Mouse (Mus musculus): ENCODE results near the gene Hoga1. TPM values are rescaled to one million over a fixed set of nuclear protein-coding genes. Genes with fewer than 3 reads are reported as not detected.

Gene Hoga1
- polyA plus RNA-seq, 1 experiment from 2014 or later, result 35.0 TPM

DNA sequence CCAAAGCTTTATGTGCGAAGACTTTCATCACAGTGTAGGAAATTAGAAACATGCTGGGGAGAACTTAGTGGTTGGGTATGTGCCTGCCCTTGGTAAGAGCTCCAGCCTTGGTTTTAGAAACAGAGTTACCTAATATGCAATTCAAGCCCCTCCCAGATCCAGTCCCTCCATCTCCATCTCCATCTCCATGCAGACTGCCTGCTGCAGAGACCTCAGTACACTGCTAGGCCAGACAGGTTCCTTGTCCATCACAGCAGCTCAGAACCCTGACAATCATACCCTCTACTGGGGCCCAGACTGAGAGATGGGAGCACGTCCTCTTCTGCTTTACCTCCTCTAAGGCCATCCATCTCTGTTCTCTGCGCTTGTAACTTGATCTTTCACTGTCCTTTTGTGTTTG is 36.8 kb upstream of the Hoga1 start:
- no peak for ATAC-seq (ENCODE audit: low FRiP score, low TSS enrichment)
- Histone ChIP-seq H3K9me3 (ENCODE audit: low read length) (no peaks in the 10 kb centered on the region), H3K27ac (ENCODE audit: low read length) (peak overlapping the region; percentile 61), H3K4me2 (replicated peaks; ENCODE audit: low read depth, low read length) (no peak overlapping the region), H3K27me3 (ENCODE audit: insufficient read depth, low read length) (no peaks in the 10 kb centered on the region), H3K4me3 (ENCODE audit: low read length) (no peak overlapping the region), H3K36me3 (ENCODE audit: insufficient read depth, low read length) (0 out of 2 replicates have a peak, but pooled peaks cover 6% of the 10 kb centered on the region), H3K9ac (replicated peaks; ENCODE audit: low read length) (no peak overlapping the region; the same call in 1 of the 2 replicates), H3K4me1 (ENCODE audit: insufficient read depth, low read length) (peaks cover 59% of the 10 kb centered on the region)
- WGBS, result 47% methylated on average over 3 of the region's 3 CpGs

DNA sequence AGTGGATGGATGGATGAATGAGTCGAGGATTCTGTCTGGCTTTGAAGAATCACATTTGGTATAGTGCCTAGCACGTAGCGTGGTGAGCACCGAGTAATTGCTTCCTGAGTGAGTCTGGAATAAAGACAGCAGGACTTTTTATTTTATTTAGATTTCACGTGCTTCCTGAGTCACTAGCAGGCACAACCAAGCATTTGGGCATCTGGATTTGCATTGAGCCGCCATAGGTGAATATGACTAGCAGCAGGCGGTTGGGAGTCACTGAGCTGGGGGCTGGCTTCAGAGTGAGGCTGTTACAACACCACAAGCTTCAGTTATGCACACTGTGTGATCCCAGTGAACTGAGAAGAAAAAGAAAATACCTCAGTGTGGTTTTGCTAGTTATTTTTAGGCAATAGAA is 36.3 kb upstream of the Hoga1 start:
- Histone ChIP-seq H3K4me2 (replicated peaks; ENCODE audit: low read depth, low read length) (no peak overlapping the region), H3K4me3 (ENCODE audit: low read length) (no peak overlapping the region), H3K27me3 (ENCODE audit: insufficient read depth, low read length) (no peaks in the 10 kb centered on the region), H3K27ac (ENCODE audit: low read length) (peak overlapping the region; percentile 61), H3K9ac (replicated peaks; ENCODE audit: low read length) (no peak overlapping the region; the same call in 1 of the 2 replicates), H3K9me3 (ENCODE audit: low read length) (no peaks in the 10 kb centered on the region), H3K36me3 (ENCODE audit: insufficient read depth, low read length) (0 out of 2 replicates have a peak, but pooled peaks cover 6% of the 10 kb centered on the region), H3K4me1 (ENCODE audit: insufficient read depth, low read length) (peaks cover 59% of the 10 kb centered on the region)
- no peak for ATAC-seq (ENCODE audit: low FRiP score, low TSS enrichment)
- WGBS, result 26% methylated on average over 7 of the region's 7 CpGs

- H3K4me3 ChIP-seq (ENCODE audit: low read length), result no peak overlapping the region
- H3K36me3 ChIP-seq (ENCODE audit: insufficient read depth, low read length), result 0 out of 2 replicates have a peak, but pooled peaks cover 6% of the 10 kb centered on the region
- no peaks in the 10 kb centered on the region for H3K27me3 ChIP-seq (ENCODE audit: insufficient read depth, low read length)
- H3K9ac ChIP-seq (replicated peaks; ENCODE audit: low read length), result no peak overlapping the region
- H3K9me3 ChIP-seq (ENCODE audit: low read length), result no peaks in the 10 kb centered on the region
- ATAC-seq (ENCODE audit: low FRiP score, low TSS enrichment), result no peak
- H3K4me2 ChIP-seq (replicated peaks; ENCODE audit: low read depth, low read length), result no peak overlapping the region
- H3K27ac ChIP-seq (ENCODE audit: low read length), result 0 out of 2 replicates have a peak overlapping the region, but pooled peaks have one; percentile 21
- peaks cover 51% of the 10 kb centered on the region for H3K4me1 ChIP-seq (ENCODE audit: insufficient read depth, low read length)
- 37% methylated on average over 4 of the region's 4 CpGs for WGBS
These were observed 35.0 kb upstream of the Hoga1 start for GRCm38 (mm10) chr19:42010436-42010835.

DNA sequence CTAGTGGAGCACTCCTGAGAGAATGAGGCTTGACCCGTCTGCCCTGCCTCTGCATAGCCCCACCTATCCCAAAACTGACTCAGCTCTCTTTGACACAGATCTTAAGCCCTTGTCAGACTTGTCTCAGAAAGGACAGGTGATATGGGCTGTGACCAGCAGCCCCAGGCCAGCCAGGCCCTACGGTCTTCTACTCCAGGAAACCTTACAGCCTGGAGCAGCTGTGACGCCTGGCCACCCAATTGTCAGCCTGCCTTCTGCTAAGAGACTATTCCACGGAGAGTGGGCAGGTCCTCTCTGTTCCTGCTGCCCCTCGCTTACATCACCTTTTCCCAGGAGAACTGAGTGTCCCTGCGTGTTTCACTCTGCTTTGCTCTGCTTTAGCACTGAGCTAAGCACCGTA is 34.3 kb upstream of the Hoga1 start:
- Histone ChIP-seq H3K9me3 (ENCODE audit: low read length) (no peaks in the 10 kb centered on the region), H3K4me2 (replicated peaks; ENCODE audit: low read depth, low read length) (no peak overlapping the region), H3K4me3 (ENCODE audit: low read length) (no peak overlapping the region), H3K27ac (ENCODE audit: low read length) (0 out of 2 replicates have a peak overlapping the region, but pooled peaks have one; percentile 7), H3K27me3 (ENCODE audit: insufficient read depth, low read length) (no peaks in the 10 kb centered on the region), H3K9ac (replicated peaks; ENCODE audit: low read length) (no peak overlapping the region), H3K4me1 (ENCODE audit: insufficient read depth, low read length) (peaks cover 50% of the 10 kb centered on the region), H3K36me3 (ENCODE audit: insufficient read depth, low read length) (0 out of 2 replicates have a peak, but pooled peaks cover 6% of the 10 kb centered on the region)
- peak; percentile 36; the same call in 1 of the 2 replicates for ATAC-seq (ENCODE audit: low FRiP score, low TSS enrichment)
- WGBS, result 62% methylated on average over 7 of the region's 7 CpGs

DNA sequence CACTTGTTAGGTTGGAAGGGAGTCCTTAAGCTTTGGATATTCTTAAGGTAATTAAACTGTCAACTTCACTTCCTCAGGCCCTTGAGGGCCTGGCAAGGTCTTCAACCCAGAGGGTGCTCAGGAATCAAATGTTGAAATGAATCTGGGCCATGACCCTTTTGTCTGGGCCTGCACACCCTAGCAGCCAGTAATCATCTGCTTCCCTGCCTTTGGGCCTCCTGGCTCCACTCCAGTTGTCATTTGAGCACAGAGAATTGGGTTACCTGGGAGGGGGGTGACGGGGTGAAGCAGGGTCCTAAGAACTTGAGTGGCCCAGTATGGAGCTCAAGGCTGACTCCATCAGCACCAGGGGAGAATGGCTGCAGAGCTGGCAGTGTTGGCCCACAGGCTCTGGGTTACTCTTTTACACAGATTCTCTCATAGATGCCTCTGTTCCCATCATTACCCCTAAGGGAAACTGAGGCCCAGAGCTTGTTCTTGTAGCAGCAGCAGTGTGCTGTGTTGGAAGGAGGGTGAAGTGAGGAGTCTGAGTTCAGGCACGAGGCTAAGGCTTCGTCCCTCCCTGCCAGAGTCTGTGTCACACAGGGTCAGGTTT is 31.1 kb upstream of the Hoga1 start:
- Histone ChIP-seq H3K4me3 (ENCODE audit: low read length) (no peak overlapping the region), H3K9ac (replicated peaks; ENCODE audit: low read length) (no peak overlapping the region), H3K9me3 (ENCODE audit: low read length) (no peaks in the 10 kb centered on the region), H3K27ac (ENCODE audit: low read length) (peak overlapping the region; percentile 40; the same call in 1 of the 2 replicates), H3K4me1 (ENCODE audit: insufficient read depth, low read length) (peaks cover 51% of the 10 kb centered on the region), H3K4me2 (replicated peaks; ENCODE audit: low read depth, low read length) (no peak overlapping the region), H3K27me3 (ENCODE audit: insufficient read depth, low read length) (no peaks in the 10 kb centered on the region), H3K36me3 (ENCODE audit: insufficient read depth, low read length) (0 out of 2 replicates have a peak, but pooled peaks cover 6% of the 10 kb centered on the region)
- peak; percentile 59 for ATAC-seq (ENCODE audit: low FRiP score, low TSS enrichment)
- 58% methylated on average over 3 of the region's 3 CpGs for WGBS

DNA sequence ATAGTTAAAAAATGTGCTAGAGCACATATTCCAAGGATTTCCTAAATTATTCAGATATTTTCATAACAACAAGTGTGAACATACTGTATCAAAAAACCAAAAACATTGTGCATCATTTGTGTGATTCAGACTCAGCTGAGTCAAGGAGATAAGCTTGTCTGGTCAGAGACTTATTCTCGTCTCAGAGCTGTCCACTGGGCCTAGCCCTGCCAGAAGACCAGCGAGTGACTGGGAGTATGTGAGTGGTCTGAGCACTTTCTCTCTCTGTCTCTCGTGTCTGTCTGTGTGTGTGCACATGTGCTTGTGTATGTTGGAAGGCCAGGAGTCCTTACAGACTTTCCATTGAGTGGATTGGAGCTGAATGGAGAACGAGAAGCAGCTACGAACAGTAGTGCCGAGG is 30.4 kb upstream of the Hoga1 start:
- Histone ChIP-seq H3K27ac (ENCODE audit: low read length) (0 out of 2 replicates have a peak overlapping the region, but pooled peaks have one; percentile 21), H3K4me2 (replicated peaks; ENCODE audit: low read depth, low read length) (no peak overlapping the region), H3K4me1 (ENCODE audit: insufficient read depth, low read length) (peaks cover 48% of the 10 kb centered on the region), H3K4me3 (ENCODE audit: low read length) (no peak overlapping the region), H3K9ac (replicated peaks; ENCODE audit: low read length) (no peak overlapping the region), H3K36me3 (ENCODE audit: insufficient read depth, low read length) (0 out of 2 replicates have a peak, but pooled peaks cover 6% of the 10 kb centered on the region), H3K27me3 (ENCODE audit: insufficient read depth, low read length) (no peaks in the 10 kb centered on the region), H3K9me3 (ENCODE audit: low read length) (no peaks in the 10 kb centered on the region)
- WGBS, result 79% methylated on average over 6 of the region's 6 CpGs
- ATAC-seq (ENCODE audit: low FRiP score, low TSS enrichment), result no peak

GRCm38 (mm10) chr19:42016251-42016650 is 29.2 kb upstream of the Hoga1 start:
- 78% methylated on average over 4 of the region's 4 CpGs for WGBS
- no peak overlapping the region for H3K4me3 ChIP-seq (ENCODE audit: low read length)
- peak overlapping the region; percentile 81 for H3K27ac ChIP-seq (ENCODE audit: low read length)
- no peak for ATAC-seq (ENCODE audit: low FRiP score, low TSS enrichment)
- H3K9ac ChIP-seq (replicated peaks; ENCODE audit: low read length), result 0 out of 2 replicates have a peak overlapping the region, but pooled peaks have one; percentile 12
- H3K4me2 ChIP-seq (replicated peaks; ENCODE audit: low read depth, low read length), result no peak overlapping the region
- H3K9me3 ChIP-seq (ENCODE audit: low read length), result no peaks in the 10 kb centered on the region
- peaks cover 36% of the 10 kb centered on the region for H3K4me1 ChIP-seq (ENCODE audit: insufficient read depth, low read length)
- no peaks in the 10 kb centered on the region for H3K27me3 ChIP-seq (ENCODE audit: insufficient read depth, low read length)
- 0 out of 2 replicates have a peak, but pooled peaks cover 6% of the 10 kb centered on the region for H3K36me3 ChIP-seq (ENCODE audit: insufficient read depth, low read length)

DNA sequence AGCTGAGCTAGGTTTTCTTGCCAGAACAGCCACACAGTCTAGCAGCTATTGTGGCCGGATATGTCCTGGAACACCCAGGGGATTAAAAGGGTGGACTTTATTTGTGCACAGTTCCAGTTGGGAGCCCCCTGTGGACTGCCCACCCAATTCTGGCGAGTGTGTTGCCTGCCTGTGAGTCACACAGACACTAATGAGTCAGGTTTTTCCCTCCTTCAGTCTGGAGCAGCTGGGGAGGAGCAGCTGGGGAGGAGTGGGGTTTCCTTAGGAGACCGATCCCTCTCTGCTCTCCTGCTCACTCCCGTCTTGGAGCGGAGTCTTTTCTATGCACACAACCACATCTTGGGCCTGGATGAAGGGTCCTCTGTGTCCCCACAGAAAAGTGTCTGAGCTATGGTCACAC is 28.6 kb upstream of the Hoga1 start:
- Histone ChIP-seq H3K9me3 (ENCODE audit: low read length) (no peaks in the 10 kb centered on the region), H3K36me3 (ENCODE audit: insufficient read depth, low read length) (0 out of 2 replicates have a peak, but pooled peaks cover 2% of the 10 kb centered on the region), H3K4me2 (replicated peaks; ENCODE audit: low read depth, low read length) (no peak overlapping the region), H3K9ac (replicated peaks; ENCODE audit: low read length) (peak overlapping the region; percentile 29; the same call in 1 of the 2 replicates), H3K27me3 (ENCODE audit: insufficient read depth, low read length) (no peaks in the 10 kb centered on the region), H3K4me1 (ENCODE audit: insufficient read depth, low read length) (peaks cover 37% of the 10 kb centered on the region), H3K27ac (ENCODE audit: low read length) (peak overlapping the region; percentile 81), H3K4me3 (ENCODE audit: low read length) (no peak overlapping the region)
- no peak for ATAC-seq (ENCODE audit: low FRiP score, low TSS enrichment)
- 42% methylated on average over 5 of the region's 5 CpGs for WGBS

GRCm38 (mm10) chr19:42017399-42018247 is 27.8 kb upstream of the Hoga1 start:
- H3K4me2 ChIP-seq (replicated peaks; ENCODE audit: low read depth, low read length), result no peak overlapping the region

More at GRCm38 (mm10) chr19:42017399-42018247, 27.8 kb upstream of the Hoga1 start:
- Histone ChIP-seq H3K4me3 (ENCODE audit: low read length) (no peak overlapping the region), H3K27me3 (ENCODE audit: insufficient read depth, low read length) (no peaks in the 10 kb centered on the region), H3K9me3 (ENCODE audit: low read length) (no peaks in the 10 kb centered on the region), H3K36me3 (ENCODE audit: insufficient read depth, low read length) (no peaks in the 10 kb centered on the region), H3K9ac (replicated peaks; ENCODE audit: low read length) (no peak overlapping the region), H3K4me1 (ENCODE audit: insufficient read depth, low read length) (peaks cover 45% of the 10 kb centered on the region), H3K27ac (ENCODE audit: low read length) (peak overlapping the region; percentile 81)
- WGBS, result 47% methylated on average over 8 of the region's 8 CpGs
- peak; percentile 20; the same call in 1 of the 2 replicates for ATAC-seq (ENCODE audit: low FRiP score, low TSS enrichment)
